Mouse (Mus musculus): ENCODE measurements around the gene Polr2i. TPM values are rescaled to one million over a fixed set of nuclear protein-coding genes. Genes with fewer than 3 reads are reported as not detected.
"Not testable (repeated sequence)": the region's sequence is repeated elsewhere in the genome, so short reads cannot be mapped to it uniquely, and the experiment has no call there.

The Polr2i gene
- 149 and 163 TPM in 2 replicates for polyA plus RNA-seq (2014; fragmentation: Nextera tagmentation; extraction: Ambion mirVana)

DNA sequence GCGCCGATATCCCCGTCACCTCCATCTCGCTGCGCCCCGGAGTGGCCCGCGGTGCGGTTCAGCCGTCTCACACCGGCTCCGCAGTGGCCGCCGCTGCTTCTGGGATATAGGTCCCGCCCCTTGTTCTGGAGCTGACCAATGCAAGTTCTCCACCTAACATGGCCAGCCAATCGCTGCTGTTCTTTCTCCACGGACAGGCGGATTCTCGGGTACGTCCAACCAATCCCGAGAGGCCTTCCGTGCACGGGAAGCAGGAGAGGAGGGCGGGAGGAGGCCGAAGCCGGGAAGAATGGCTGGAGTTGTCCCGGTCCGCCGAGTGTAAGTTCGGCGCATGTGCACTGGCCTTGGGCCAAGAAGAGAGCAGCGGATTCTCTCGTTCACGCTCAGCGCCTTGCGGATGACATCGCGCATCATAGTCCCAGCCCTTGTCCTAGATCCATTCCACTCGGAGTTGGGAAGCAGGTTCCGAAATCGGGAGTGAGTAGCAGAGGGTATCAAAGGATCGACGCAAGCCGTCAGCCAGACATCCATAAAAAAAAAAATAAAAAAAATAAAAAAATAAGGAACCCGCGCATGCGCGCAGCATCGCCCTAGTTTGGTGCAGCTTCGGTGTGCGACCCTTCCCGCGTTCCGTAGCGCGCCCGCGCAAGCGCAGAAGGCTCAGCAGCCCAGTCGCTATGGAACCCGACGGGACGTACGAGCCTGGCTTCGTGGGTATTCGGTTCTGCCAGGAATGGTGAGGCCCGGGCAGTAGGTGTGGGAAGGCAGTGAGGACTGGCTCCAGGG, at the start of gene Polr2i, which contains the start of gene Tbcb:
TSS of gene Polr2i (plus strand) at position 280 of the 786 bp plus-strand sequence.
TSS of gene Tbcb (minus strand) at position 604 of the 786 bp plus-strand sequence.
- Histone ChIP-seq H3K4me3 (ENCODE audit: low read depth, low read length) (peak within 1 kb of the TSS; percentile 72), H3K9ac (ENCODE audit: low read length) (peak within 1 kb of the TSS; percentile 69), H3K4me2 (peak within 1 kb of the TSS; percentile 75), H3K27me3 (ENCODE audit: control insufficient read depth, insufficient read depth, low read length) (no peaks in the 10 kb centered on the region), H3K9me3 (ENCODE audit: control insufficient read depth, low read length) (no peaks in the 10 kb centered on the region), H3K27ac (ENCODE audit: low read depth, low read length) (peak within 1 kb of the TSS; percentile 88), H3K4me1 (ENCODE audit: control insufficient read depth, insufficient read depth, low read length) (peaks cover 10% of the 10 kb centered on the region), H3K36me3 (ENCODE audit: control insufficient read depth, insufficient read depth, low read length) (peaks cover 3% of the 10 kb centered on the region; the same call in 1 of the 2 replicates)
- DNase-seq (ENCODE audit: low spot score, missing footprints) (peak; percentile 99), ATAC-seq (ENCODE audit: low FRiP score) (peak; percentile 95)
- under 1% methylated on average over 67 of the region's 67 CpGs for WGBS

DNA sequence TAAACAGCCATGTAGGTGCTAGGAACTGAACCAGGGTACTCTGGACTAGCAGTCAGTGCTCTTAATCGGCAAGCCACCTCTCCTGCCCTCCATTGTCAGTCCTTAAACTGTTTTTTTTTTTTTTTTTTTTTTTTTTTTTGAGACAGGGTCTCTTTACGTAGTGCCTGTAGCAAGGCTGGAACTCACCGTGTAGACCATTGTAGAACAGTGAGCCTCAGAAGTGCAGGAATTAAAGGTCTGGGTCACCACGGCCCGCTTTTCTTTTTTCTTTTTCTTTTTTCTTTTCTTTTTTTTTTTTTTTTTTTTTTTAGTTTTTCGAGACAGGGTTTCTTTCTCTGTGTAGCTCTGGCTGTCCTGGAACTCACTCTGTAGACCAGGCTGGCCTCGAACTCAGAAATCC, 48.6 kb upstream of the Polr2i start:
- WGBS: 72% methylated on average over 7 of the region's 7 CpGs
- H3K36me3 ChIP-seq (ENCODE audit: control insufficient read depth, insufficient read depth, low read length): peaks cover 16% of the 10 kb centered on the region
- DNase-seq (ENCODE audit: low spot score, missing footprints); ATAC-seq (ENCODE audit: low FRiP score); H3K4me2 ChIP-seq; H3K27me3 ChIP-seq (ENCODE audit: control insufficient read depth, insufficient read depth, low read length); H3K9me3 ChIP-seq (ENCODE audit: control insufficient read depth, low read length); H3K4me3 ChIP-seq (ENCODE audit: low read depth, low read length); H3K9ac ChIP-seq (ENCODE audit: low read length); H3K4me1 ChIP-seq (ENCODE audit: control insufficient read depth, insufficient read depth, low read length); H3K27ac ChIP-seq (ENCODE audit: low read depth, low read length): not testable (repeated sequence)

DNA sequence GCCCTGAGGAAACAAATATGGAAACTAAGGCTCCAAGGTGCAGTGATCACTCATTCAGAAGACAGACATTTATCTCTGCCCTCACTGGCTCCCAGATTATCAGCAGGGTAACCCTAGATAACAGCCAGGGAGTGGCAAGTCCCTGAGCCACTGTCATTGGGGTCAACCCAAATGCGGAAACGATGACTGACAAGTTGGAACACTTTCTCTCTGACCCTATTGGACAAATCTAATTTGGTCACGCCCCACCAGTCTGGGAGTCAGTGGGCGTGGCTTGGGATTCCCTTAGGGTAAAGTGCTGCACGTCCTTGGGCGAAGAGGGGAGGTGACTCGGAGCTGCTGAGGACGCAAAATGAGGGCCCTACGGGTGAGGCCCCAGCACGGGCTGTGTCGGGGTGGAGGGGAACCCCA, 47.9 kb upstream of the Polr2i start, which contains the start of gene Cox7a1:
TSS of gene Cox7a1 (plus strand) at position 266 of the 411 bp plus-strand sequence.
- no peak within 1 kb of the TSS for H3K27ac ChIP-seq (ENCODE audit: low read depth, low read length)
- H3K27me3 ChIP-seq (ENCODE audit: control insufficient read depth, insufficient read depth, low read length): no peaks in the 10 kb centered on the region
- peaks cover 14% of the 10 kb centered on the region for H3K36me3 ChIP-seq (ENCODE audit: control insufficient read depth, insufficient read depth, low read length)
- H3K4me1 ChIP-seq (ENCODE audit: control insufficient read depth, insufficient read depth, low read length): peaks cover 6% of the 10 kb centered on the region
- H3K4me2 ChIP-seq: peak within 1 kb of the TSS; percentile 41
- ATAC-seq (ENCODE audit: low FRiP score) (peak; percentile 70), DNase-seq (ENCODE audit: low spot score, missing footprints) (peak; percentile 95)
- peak within 1 kb of the TSS; percentile 1; the same call in 1 of the 2 replicates for H3K9ac ChIP-seq (ENCODE audit: low read length)
- WGBS: 1% methylated on average over 11 of the region's 11 CpGs
- H3K4me3 ChIP-seq (ENCODE audit: low read depth, low read length): peak within 1 kb of the TSS; percentile 18; the same call in 1 of the 2 replicates
- no peaks in the 10 kb centered on the region for H3K9me3 ChIP-seq (ENCODE audit: control insufficient read depth, low read length)

DNA sequence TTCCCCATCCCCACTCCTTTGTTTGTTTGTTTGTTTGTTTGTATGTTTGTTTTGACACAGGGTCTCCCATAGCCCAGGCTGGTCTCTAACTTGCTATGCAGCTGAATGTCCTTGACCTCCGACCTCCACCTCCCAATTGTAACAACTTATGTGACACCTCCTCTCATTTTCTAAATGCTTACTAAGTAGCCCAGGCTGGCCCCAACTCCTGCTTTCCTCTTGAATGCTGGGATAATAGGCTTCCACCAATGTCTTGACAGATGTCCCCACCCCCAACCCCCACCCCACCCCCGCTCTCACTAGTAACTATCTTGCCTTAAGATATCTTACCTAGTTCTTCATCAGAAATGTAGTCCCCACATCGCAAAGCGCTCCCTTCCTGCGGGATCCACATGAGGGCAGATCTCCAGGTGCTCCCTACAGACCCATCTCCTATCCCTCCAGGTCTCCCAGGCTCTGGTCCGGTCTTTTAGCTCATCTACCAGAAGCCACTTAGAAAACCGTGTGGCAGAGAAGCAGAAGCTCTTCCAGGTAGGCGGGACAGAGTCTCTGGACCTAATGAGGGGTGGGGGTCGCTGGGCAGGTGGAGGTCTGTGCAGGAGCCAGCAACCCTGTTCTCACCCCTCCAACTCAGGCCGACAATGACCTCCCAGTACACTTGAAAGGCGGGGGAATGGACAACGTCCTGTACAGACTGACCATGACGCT, 47.0 kb upstream of the Polr2i start:
- DNase-seq (ENCODE audit: low spot score, missing footprints) (no peak), ATAC-seq (ENCODE audit: low FRiP score) (no peak)
- WGBS: 73% methylated on average over 13 of the region's 13 CpGs
- Histone ChIP-seq H3K4me3 (ENCODE audit: low read depth, low read length) (no peak overlapping the region), H3K9ac (ENCODE audit: low read length) (no peak overlapping the region), H3K9me3 (ENCODE audit: control insufficient read depth, low read length) (no peaks in the 10 kb centered on the region), H3K4me1 (ENCODE audit: control insufficient read depth, insufficient read depth, low read length) (peaks cover 6% of the 10 kb centered on the region), H3K27ac (ENCODE audit: low read depth, low read length) (no peak overlapping the region), H3K4me2 (no peak overlapping the region), H3K36me3 (ENCODE audit: control insufficient read depth, insufficient read depth, low read length) (peaks cover 14% of the 10 kb centered on the region), H3K27me3 (ENCODE audit: control insufficient read depth, insufficient read depth, low read length) (no peaks in the 10 kb centered on the region)

DNA sequence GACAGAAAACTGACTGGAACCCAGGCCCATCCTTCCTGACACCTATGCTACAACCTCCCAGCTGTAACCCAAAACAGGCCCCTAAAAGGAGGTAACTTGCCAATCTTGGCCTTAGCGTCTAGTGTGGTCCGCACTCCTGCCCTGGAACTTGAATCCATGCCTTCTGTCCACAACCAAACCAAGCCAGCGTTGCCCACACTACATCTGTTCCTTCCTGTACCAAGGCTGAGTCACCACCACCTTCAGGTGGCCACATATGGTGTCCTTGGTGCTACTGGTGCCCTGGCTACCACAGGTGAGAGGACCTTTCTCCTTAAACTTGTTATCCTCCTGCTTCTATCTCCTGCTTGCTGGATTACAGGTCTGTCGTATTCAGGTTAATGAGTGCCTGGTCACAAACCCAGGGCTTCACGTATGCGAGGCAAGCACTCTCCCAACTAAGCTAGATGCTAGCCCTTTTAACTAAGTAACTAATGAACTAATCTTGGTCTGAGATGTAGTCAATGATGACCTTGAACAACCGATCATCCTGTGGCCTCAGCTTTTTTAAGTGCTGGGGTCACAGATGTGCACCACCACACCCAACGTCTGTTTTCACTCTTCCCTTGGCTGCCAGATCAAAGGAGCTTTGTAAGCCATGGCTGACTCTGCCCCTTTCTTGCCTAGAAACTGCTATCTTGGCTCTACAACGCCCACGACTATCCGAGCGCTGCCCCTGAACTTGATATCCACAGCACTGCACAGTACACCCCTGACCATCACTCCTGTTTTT, 43.2 kb upstream of the Polr2i start:
- Histone ChIP-seq H3K9ac (ENCODE audit: low read length) (no peak overlapping the region), H3K4me2 (no peak overlapping the region), H3K4me1 (ENCODE audit: control insufficient read depth, insufficient read depth, low read length) (peaks cover 15% of the 10 kb centered on the region), H3K27ac (ENCODE audit: low read depth, low read length) (no peak overlapping the region), H3K27me3 (ENCODE audit: control insufficient read depth, insufficient read depth, low read length) (no peaks in the 10 kb centered on the region), H3K9me3 (ENCODE audit: control insufficient read depth, low read length) (no peaks in the 10 kb centered on the region), H3K36me3 (ENCODE audit: control insufficient read depth, insufficient read depth, low read length) (peaks cover 14% of the 10 kb centered on the region), H3K4me3 (ENCODE audit: low read depth, low read length) (no peak overlapping the region)
- no peak for ATAC-seq (ENCODE audit: low FRiP score)
- 89% methylated on average over 12 of the region's 12 CpGs for WGBS
- DNase-seq (ENCODE audit: low spot score, missing footprints): no peak

DNA sequence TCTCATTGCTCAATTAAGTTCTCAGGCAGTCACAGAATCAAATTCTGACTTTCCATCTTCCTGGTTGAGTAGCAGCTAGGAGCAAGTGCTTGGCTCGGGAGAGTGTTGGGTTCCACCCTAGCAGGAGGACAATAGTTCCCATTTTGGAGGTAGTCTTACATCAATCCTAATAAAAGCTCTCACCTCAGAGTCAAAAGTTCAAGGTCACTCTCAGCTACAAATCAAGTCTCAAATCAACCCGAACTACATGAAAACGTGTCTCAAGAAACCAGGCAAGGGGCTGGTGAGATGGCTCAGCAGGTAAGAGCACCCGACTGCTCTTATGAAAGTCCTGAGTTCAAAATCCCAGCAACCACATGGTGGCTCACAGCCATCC, 42.6 kb upstream of the Polr2i start:
- Histone ChIP-seq H3K4me1 (ENCODE audit: control insufficient read depth, insufficient read depth, low read length) (peaks cover 13% of the 10 kb centered on the region), H3K36me3 (ENCODE audit: control insufficient read depth, insufficient read depth, low read length) (peaks cover 14% of the 10 kb centered on the region), H3K27ac (ENCODE audit: low read depth, low read length) (no peak overlapping the region), H3K4me2 (no peak overlapping the region), H3K4me3 (ENCODE audit: low read depth, low read length) (no peak overlapping the region), H3K9me3 (ENCODE audit: control insufficient read depth, low read length) (no peaks in the 10 kb centered on the region), H3K9ac (ENCODE audit: low read length) (no peak overlapping the region), H3K27me3 (ENCODE audit: control insufficient read depth, insufficient read depth, low read length) (no peaks in the 10 kb centered on the region)
- no peak for ATAC-seq (ENCODE audit: low FRiP score)
- WGBS: 86% methylated on average over 4 of the region's 4 CpGs
- no peak for DNase-seq (ENCODE audit: low spot score, missing footprints)

DNA sequence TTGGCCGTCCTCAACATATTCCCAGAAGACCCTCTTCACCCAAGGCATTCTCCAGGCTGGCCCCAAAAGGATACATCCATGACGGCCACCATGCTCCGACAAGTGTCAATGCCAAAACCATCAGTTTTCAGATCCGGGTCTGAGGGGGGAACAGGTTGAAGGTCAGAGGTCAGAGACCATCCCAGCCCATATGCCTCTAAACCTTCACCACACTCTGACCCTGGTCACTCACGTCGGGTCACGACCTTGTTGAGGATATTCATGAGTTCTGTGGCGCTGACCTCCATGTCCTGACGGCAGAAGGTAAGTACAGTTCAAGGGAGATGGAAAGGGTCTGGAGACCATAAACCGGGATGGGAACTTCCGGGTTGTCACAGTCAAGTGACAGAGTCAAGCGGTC, 39.7 kb upstream of the Polr2i start:
- H3K27ac ChIP-seq (ENCODE audit: low read depth, low read length): no peak overlapping the region
- WGBS: 90% methylated on average over 12 of the region's 12 CpGs
- DNase-seq (ENCODE audit: low spot score, missing footprints) (no peak), ATAC-seq (ENCODE audit: low FRiP score) (no peak)
- H3K4me2 ChIP-seq: no peak overlapping the region
- H3K36me3 ChIP-seq (ENCODE audit: control insufficient read depth, insufficient read depth, low read length): peaks cover 9% of the 10 kb centered on the region; the same call in 1 of the 2 replicates
- H3K9ac ChIP-seq (ENCODE audit: low read length): no peak overlapping the region
- H3K4me1 ChIP-seq (ENCODE audit: control insufficient read depth, insufficient read depth, low read length): peaks cover 14% of the 10 kb centered on the region
- no peak overlapping the region for H3K4me3 ChIP-seq (ENCODE audit: low read depth, low read length)
- no peaks in the 10 kb centered on the region for H3K27me3 ChIP-seq (ENCODE audit: control insufficient read depth, insufficient read depth, low read length)
- no peaks in the 10 kb centered on the region for H3K9me3 ChIP-seq (ENCODE audit: control insufficient read depth, low read length)

DNA sequence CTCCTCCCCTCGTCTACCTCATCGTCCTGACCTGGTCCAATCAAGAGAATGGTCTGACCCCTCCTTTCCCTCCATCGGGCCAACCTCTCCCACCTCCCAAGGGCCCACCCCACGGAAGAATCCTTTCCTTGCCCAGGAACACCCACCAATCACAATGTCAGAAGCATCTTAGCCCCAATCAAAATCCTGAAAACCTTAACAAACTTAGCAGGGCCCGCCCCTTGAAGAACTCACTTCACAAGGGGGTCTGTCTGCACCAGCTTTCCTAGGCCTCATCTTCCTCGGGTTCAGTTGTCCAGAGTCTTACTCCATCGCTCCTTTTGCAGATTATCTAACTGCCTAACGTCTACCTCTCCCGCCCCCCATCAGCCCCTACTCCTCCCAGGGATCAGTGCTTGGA, 38.7 kb upstream of the Polr2i start:
- Histone ChIP-seq H3K36me3 (ENCODE audit: control insufficient read depth, insufficient read depth, low read length) (peaks cover 3% of the 10 kb centered on the region; the same call in 1 of the 2 replicates), H3K4me2 (peak overlapping the region; percentile 85), H3K9ac (ENCODE audit: low read length) (peak overlapping the region; percentile 69; the same call in 1 of the 2 replicates), H3K27ac (ENCODE audit: low read depth, low read length) (no peak overlapping the region), H3K4me3 (ENCODE audit: low read depth, low read length) (peak overlapping the region; percentile 64), H3K4me1 (ENCODE audit: control insufficient read depth, insufficient read depth, low read length) (peaks cover 14% of the 10 kb centered on the region), H3K9me3 (ENCODE audit: control insufficient read depth, low read length) (no peaks in the 10 kb centered on the region), H3K27me3 (ENCODE audit: control insufficient read depth, insufficient read depth, low read length) (no peaks in the 10 kb centered on the region)
- no peak for ATAC-seq (ENCODE audit: low FRiP score)
- WGBS: 20% methylated on average over 9 of the region's 9 CpGs
- no peak for DNase-seq (ENCODE audit: low spot score, missing footprints)
